Mouse (Mus musculus): ENCODE data around the gene Nt5dc3. TPM values are rescaled to one million over a fixed set of nuclear protein-coding genes. Genes with fewer than 3 reads are reported as not detected.

Nt5dc3 gene
- polyA plus RNA-seq, 1 experiment: 0.02 TPM

GRCm38 (mm10) chr10:86785396-86785795 is 6.6 kb downstream of the Nt5dc3 start:
- no peaks in the 10 kb centered on the region; the same call in 1 of the 2 replicates for H3K4me1 ChIP-seq (ENCODE audit: control insufficient read depth)
- no peaks in the 10 kb centered on the region for H3K9me3 ChIP-seq (ENCODE audit: control insufficient read depth, low read length)
- H3K27me3 ChIP-seq (ENCODE audit: control insufficient read depth): no peaks in the 10 kb centered on the region
- TF ChIP-seq TAL1 (IDR thresholded peaks at IDR 0.05; ENCODE audit: low read length) (no peak), GATA1 (IDR thresholded peaks at IDR 0.05; ENCODE audit: low read length) (no peak)
- no peaks in the 10 kb centered on the region for H3K36me3 ChIP-seq (ENCODE audit: control insufficient read depth)
- no peak overlapping the region for H3K4me3 ChIP-seq (replicated peaks)

GRCm38 (mm10) chr10:86786083-86786482 is 7.3 kb downstream of the Nt5dc3 start:
- Histone ChIP-seq H3K9me3 (ENCODE audit: control insufficient read depth, low read length) (no peaks in the 10 kb centered on the region), H3K4me1 (ENCODE audit: control insufficient read depth) (no peaks in the 10 kb centered on the region; the same call in 1 of the 2 replicates), H3K27me3 (ENCODE audit: control insufficient read depth) (no peaks in the 10 kb centered on the region), H3K4me3 (replicated peaks) (no peak overlapping the region), H3K36me3 (ENCODE audit: control insufficient read depth) (no peaks in the 10 kb centered on the region)
- TF ChIP-seq GATA1 (IDR thresholded peaks at IDR 0.05; ENCODE audit: low read length) (no peak), TAL1 (IDR thresholded peaks at IDR 0.05; ENCODE audit: low read length) (no peak)

GRCm38 (mm10) chr10:86788193-86788592 is 9.4 kb downstream of the Nt5dc3 start:
- Histone ChIP-seq H3K4me1 (ENCODE audit: control insufficient read depth) (no peaks in the 10 kb centered on the region; the same call in 1 of the 2 replicates), H3K27me3 (ENCODE audit: control insufficient read depth) (no peaks in the 10 kb centered on the region), H3K9me3 (ENCODE audit: control insufficient read depth, low read length) (no peaks in the 10 kb centered on the region), H3K4me3 (replicated peaks) (no peak overlapping the region), H3K36me3 (ENCODE audit: control insufficient read depth) (no peaks in the 10 kb centered on the region)
- TF ChIP-seq GATA1 (IDR thresholded peaks at IDR 0.05; ENCODE audit: low read length) (no peak), TAL1 (IDR thresholded peaks at IDR 0.05; ENCODE audit: low read length) (no peak)

DNA sequence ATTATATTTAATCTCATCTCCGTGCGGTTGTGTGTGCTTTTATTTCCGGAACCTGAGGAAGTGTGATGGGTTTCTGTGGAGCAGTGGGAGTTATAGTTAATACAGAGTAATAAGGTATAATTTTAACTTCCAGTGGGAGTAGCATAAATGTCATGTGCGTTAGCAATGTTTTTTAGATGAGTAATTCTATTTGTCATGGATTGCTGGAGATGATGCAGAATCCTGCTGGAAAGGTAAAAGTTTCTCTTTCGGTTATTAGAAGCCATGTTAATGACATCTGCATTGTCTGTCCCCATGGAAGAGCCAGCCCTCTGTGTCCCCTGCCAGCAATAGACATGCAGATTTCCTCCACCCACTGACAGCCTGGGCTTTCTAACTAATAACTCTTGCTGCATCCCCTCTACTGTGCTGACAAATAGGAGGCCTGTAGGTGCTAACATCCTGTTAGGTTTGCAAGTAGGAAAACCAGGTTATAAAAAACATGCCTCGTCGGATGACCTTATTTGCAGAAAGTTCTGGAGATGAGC is 10.4 kb downstream of the Nt5dc3 start:
- peaks cover 2% of the 10 kb centered on the region for H3K4me1 ChIP-seq (ENCODE audit: control insufficient read depth)
- no peak for TF ChIP-seq TAL1 (IDR thresholded peaks at IDR 0.05; ENCODE audit: low read length)
- no peak for TF ChIP-seq GATA1 (IDR thresholded peaks at IDR 0.05; ENCODE audit: low read length)
- no peak overlapping the region for H3K4me3 ChIP-seq (replicated peaks)
- no peaks in the 10 kb centered on the region for H3K36me3 ChIP-seq (ENCODE audit: control insufficient read depth)
- no peaks in the 10 kb centered on the region for H3K9me3 ChIP-seq (ENCODE audit: control insufficient read depth, low read length)
- no peaks in the 10 kb centered on the region for H3K27me3 ChIP-seq (ENCODE audit: control insufficient read depth)

DNA sequence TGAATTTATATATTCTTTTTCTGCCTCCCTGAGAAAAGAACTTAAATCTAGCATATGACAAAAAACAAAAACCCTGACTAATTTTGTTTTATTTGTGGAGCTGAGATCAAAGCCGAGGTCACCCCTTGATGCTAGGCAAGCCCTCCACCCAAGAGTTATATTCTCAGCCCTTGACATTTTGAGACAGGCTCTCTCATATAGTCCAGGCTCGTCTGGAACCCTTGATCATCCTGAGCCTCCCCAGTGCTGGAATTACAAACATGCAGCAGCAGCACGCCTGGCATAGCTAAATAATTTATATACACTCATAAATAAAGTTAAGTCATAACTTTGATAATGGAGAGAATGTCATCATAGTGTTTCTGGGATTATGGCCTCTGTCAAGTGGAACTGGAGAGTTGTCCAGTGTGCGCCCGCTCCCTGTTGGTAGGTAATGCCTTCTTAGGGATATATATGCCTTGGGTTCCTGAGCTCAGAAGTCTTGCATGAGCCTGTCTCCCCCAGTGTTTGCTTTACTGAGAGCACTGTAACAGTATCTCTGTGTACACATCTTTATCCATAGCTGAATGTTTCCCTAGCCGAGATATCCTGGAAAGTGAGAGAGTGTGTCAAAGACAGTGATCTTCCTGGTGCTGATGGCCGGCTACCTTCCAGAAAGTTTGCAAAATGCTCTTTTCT is 12.8 kb downstream of the Nt5dc3 start:
- Histone ChIP-seq H3K4me1 (ENCODE audit: control insufficient read depth) (peaks cover 2% of the 10 kb centered on the region), H3K4me3 (replicated peaks) (no peak overlapping the region), H3K27me3 (ENCODE audit: control insufficient read depth) (no peaks in the 10 kb centered on the region), H3K9me3 (ENCODE audit: control insufficient read depth, low read length) (peaks cover 3% of the 10 kb centered on the region; the same call in 1 of the 2 replicates), H3K36me3 (ENCODE audit: control insufficient read depth) (no peaks in the 10 kb centered on the region; the same call in 1 of the 2 replicates)
- no peak for TF ChIP-seq GATA1 (IDR thresholded peaks at IDR 0.05; ENCODE audit: low read length)
- TF ChIP-seq TAL1 (IDR thresholded peaks at IDR 0.05; ENCODE audit: low read length): no peak

- peaks cover 2% of the 10 kb centered on the region for H3K4me1 ChIP-seq (ENCODE audit: control insufficient read depth)
- H3K36me3 ChIP-seq (ENCODE audit: control insufficient read depth): no peaks in the 10 kb centered on the region; the same call in 1 of the 2 replicates
- peaks cover 3% of the 10 kb centered on the region; the same call in 1 of the 2 replicates for H3K9me3 ChIP-seq (ENCODE audit: control insufficient read depth, low read length)
- H3K4me3 ChIP-seq (replicated peaks): no peak overlapping the region
- TF ChIP-seq GATA1 (IDR thresholded peaks at IDR 0.05; ENCODE audit: low read length) (no peak), TAL1 (IDR thresholded peaks at IDR 0.05; ENCODE audit: low read length) (no peak)
- H3K27me3 ChIP-seq (ENCODE audit: control insufficient read depth): no peaks in the 10 kb centered on the region
Measured at GRCm38 (mm10) chr10:86793509-86793951, 14.7 kb downstream of the Nt5dc3 start.

DNA sequence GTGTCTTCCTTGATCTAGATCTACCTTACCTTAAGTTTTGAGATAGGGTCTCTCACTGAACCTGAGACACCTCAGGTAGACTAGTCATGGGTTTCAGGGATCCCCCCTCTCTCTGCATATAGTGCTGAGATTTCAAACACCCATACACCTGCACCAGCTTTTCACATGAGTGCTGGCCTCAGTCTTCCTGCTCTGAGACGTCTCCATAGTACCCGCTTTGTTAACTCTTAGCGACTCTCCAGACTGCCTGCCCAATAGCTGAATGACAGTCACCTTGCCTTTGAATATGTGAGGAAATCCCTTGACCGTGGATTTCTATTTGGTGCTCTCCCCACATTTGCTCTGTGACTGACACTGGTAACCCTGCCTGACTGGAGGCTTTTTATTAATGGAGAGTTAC is 15.4 kb downstream of the Nt5dc3 start:
- Histone ChIP-seq H3K27me3 (ENCODE audit: control insufficient read depth) (no peaks in the 10 kb centered on the region), H3K4me3 (replicated peaks) (no peak overlapping the region), H3K9me3 (ENCODE audit: control insufficient read depth, low read length) (peaks cover 3% of the 10 kb centered on the region; the same call in 1 of the 2 replicates), H3K36me3 (ENCODE audit: control insufficient read depth) (no peaks in the 10 kb centered on the region; the same call in 1 of the 2 replicates), H3K4me1 (ENCODE audit: control insufficient read depth) (peaks cover 2% of the 10 kb centered on the region)
- TF ChIP-seq TAL1 (IDR thresholded peaks at IDR 0.05; ENCODE audit: low read length) (no peak), GATA1 (IDR thresholded peaks at IDR 0.05; ENCODE audit: low read length) (no peak)

- TF ChIP-seq TAL1 (IDR thresholded peaks at IDR 0.05; ENCODE audit: low read length) (no peak), GATA1 (IDR thresholded peaks at IDR 0.05; ENCODE audit: low read length) (no peak)
- H3K4me3 ChIP-seq (replicated peaks): no peak overlapping the region
Measured at GRCm38 (mm10) chr10:86794794-86795535, 16.2 kb downstream of the Nt5dc3 start.

More at GRCm38 (mm10) chr10:86794794-86795535, 16.2 kb downstream of the Nt5dc3 start:
- peaks cover 3% of the 10 kb centered on the region; the same call in 1 of the 2 replicates for H3K9me3 ChIP-seq (ENCODE audit: control insufficient read depth, low read length)
- H3K27me3 ChIP-seq (ENCODE audit: control insufficient read depth): no peaks in the 10 kb centered on the region
- peaks cover 2% of the 10 kb centered on the region for H3K4me1 ChIP-seq (ENCODE audit: control insufficient read depth)
- no peaks in the 10 kb centered on the region; the same call in 1 of the 2 replicates for H3K36me3 ChIP-seq (ENCODE audit: control insufficient read depth)

Data from erythroblast, embryonic 14.5 days (primary cell).